Comparison of ENCODE assay signal across 17 mouse cellular contexts in genomic region chr3:107529182-107529581, GRCm38 (mm10). TPM values are rescaled to one million over a fixed set of nuclear protein-coding genes. Genes with fewer than 3 reads are reported as not detected.
DNase-seq lines count a peak whose midpoint lies in the region; ATAC-seq lines count a peak whose summit lies in the region.
"Had no signal": no experiment of that assay in that cellular context is flagged by ENCODE, and none has a peak within 500 bp of the region (broad histone marks: within the 10 kb centered on the region; RNA-seq: fewer than 3 reads in every experiment).

No protein-coding gene starts in this region.

- H3K36me3 ChIP-seq in forebrain, embryonic 16.5 days (ENCODE audit: control insufficient read depth, insufficient read depth), result no peaks in the 10 kb centered on the region
- no peaks in the 10 kb centered on the region for H3K36me3 ChIP-seq in midbrain, embryonic 14.5 days (ENCODE audit: control insufficient read depth, insufficient read depth, low read length)
- H3K36me3 ChIP-seq: limb, embryonic 15.5 days had no signal

- 74% methylated on average over 5 of the region's 5 CpGs for WGBS in forebrain, embryonic 16.5 days
- WGBS in midbrain, embryonic 14.5 days, result 62% methylated on average over 5 of the region's 5 CpGs

- no peak overlapping the region for H3K4me3 ChIP-seq in forebrain, embryonic 16.5 days (replicated peaks; ENCODE audit: low read length)
- H3K4me3 ChIP-seq in midbrain, embryonic 14.5 days (replicated peaks; ENCODE audit: low read depth, low read length), result no peak overlapping the region
- H3K4me3 ChIP-seq: limb, embryonic 15.5 days; megakaryocyte, embryonic 14.5 days had no signal

- ATAC-seq in frontal cortex, adult (ENCODE audit: low TSS enrichment), result peak; percentile 2; the same call in 1 of the 2 replicates
- ATAC-seq in forebrain, embryonic 16.5 days, result peak; percentile 35
- 0 out of 2 replicates have a peak, but pooled peaks have one; percentile 24 for ATAC-seq in midbrain, embryonic 14.5 days (ENCODE audit: low FRiP score, low TSS enrichment)
- ATAC-seq in cerebellum, adult (ENCODE audit: insufficient number of reproducible peaks, low FRiP score, low TSS enrichment), result no peak
- ATAC-seq: CD4-positive, CD25-positive, alpha-beta regulatory T cell, adult 4 months; intestine, embryonic 16.5 days had no signal

- H3K4me1 ChIP-seq in forebrain, embryonic 16.5 days (replicated peaks; ENCODE audit: control insufficient read depth, insufficient read depth, low read length), result peaks cover 22% of the 10 kb centered on the region
- peaks cover 25% of the 10 kb centered on the region for H3K4me1 ChIP-seq in midbrain, embryonic 14.5 days (ENCODE audit: control insufficient read depth, insufficient read depth, low read length)

- no peaks in the 10 kb centered on the region for H3K9me3 ChIP-seq in forebrain, embryonic 16.5 days (ENCODE audit: control insufficient read depth, low read length)
- no peaks in the 10 kb centered on the region for H3K9me3 ChIP-seq in midbrain, embryonic 14.5 days (ENCODE audit: control insufficient read depth, low read length)
- H3K9me3 ChIP-seq: limb, embryonic 15.5 days had no signal

- H3K27me3 ChIP-seq in forebrain, embryonic 16.5 days (replicated peaks; ENCODE audit: control insufficient read depth, insufficient read depth, low read length), result no peaks in the 10 kb centered on the region
- H3K27me3 ChIP-seq in midbrain, embryonic 14.5 days (ENCODE audit: control insufficient read depth, insufficient read depth, low read length), result no peaks in the 10 kb centered on the region
- H3K27me3 ChIP-seq: limb, embryonic 15.5 days had no signal

- no peak overlapping the region for H3K9ac ChIP-seq in forebrain, embryonic 16.5 days (replicated peaks; ENCODE audit: low read depth, low read length)
- H3K9ac ChIP-seq in midbrain, embryonic 14.5 days (replicated peaks; ENCODE audit: low read length), result no peak overlapping the region
- H3K9ac ChIP-seq: limb, embryonic 15.5 days; lung, embryonic 14.5 days had no signal

- no peak for DNase-seq in frontal cortex, postnatal 36 days (ENCODE audit: low spot score in 2 of 2)
- peak; percentile 19 for DNase-seq in 416B (ENCODE audit: low read depth)
- no peak for DNase-seq in midbrain, embryonic 14.5 days
- DNase-seq in spleen, adult 18-20 months, result no peak
- DNase-seq in natural killer cell, adult 2 months (ENCODE audit: low spot score in 2 of 2), result no peak
- DNase-seq: gastrocnemius, postnatal 25 days; kidney, postnatal 25 days; lung, embryonic 14.5 days had no signal

- peak overlapping the region; percentile 77 for H3K27ac ChIP-seq in forebrain, embryonic 16.5 days (ENCODE audit: low read length)
- peak overlapping the region; percentile 91 for H3K27ac ChIP-seq in midbrain, embryonic 14.5 days (replicated peaks; ENCODE audit: low read depth, low read length)
- H3K27ac ChIP-seq: limb, embryonic 15.5 days had no signal

- no peak overlapping the region; the same call in 1 of the 2 replicates for H3K4me2 ChIP-seq in forebrain, embryonic 16.5 days (ENCODE audit: low read length)
- H3K4me2 ChIP-seq in midbrain, embryonic 14.5 days (ENCODE audit: low read length), result peak overlapping the region; percentile 50
- H3K4me2 ChIP-seq: limb, embryonic 15.5 days; lung, embryonic 14.5 days had no signal

RNA-seq across cellular contexts. Expression of gene Slc6a17, which starts 11.4 kb away (rescaled TPM):
- 16.0 and 21.6 TPM in 2 replicates for polyA plus RNA-seq in forebrain, embryonic 16.5 days (2015; fragmentation: Nextera tagmentation; extraction: Ambion mirVana)
- 12.3 and 20.4 TPM in 2 replicates for polyA plus RNA-seq in midbrain, embryonic 14.5 days (2014; fragmentation: Nextera tagmentation; extraction: Ambion mirVana)
- polyA plus RNA-seq: CD4-positive, CD25-positive, alpha-beta regulatory T cell, adult 4 months had no signal

RNA-seq across cellular contexts. Expression of gene Ubl4b, which starts 25.7 kb away (rescaled TPM):
- polyA plus RNA-seq in forebrain, embryonic 16.5 days (2015; fragmentation: Nextera tagmentation; extraction: Ambion mirVana), result not detected in 2 replicates
- polyA plus RNA-seq in midbrain, embryonic 14.5 days (2014; fragmentation: Nextera tagmentation; extraction: Ambion mirVana), result not detected in 2 replicates
- polyA plus RNA-seq: CD4-positive, CD25-positive, alpha-beta regulatory T cell, adult 4 months; heart, postnatal 0 days; intestine, embryonic 16.5 days; limb, embryonic 15.5 days; lung, embryonic 14.5 days; thymus, postnatal 0 days had no signal
